Mouse (Mus musculus) limb, embryonic 14.5 days (tissue): ENCODE results near the gene Fblim1. TPM values are rescaled to one million over a fixed set of nuclear protein-coding genes. Genes with fewer than 3 reads are reported as not detected.

ENCODE experiments used
- ATAC-seq: fragments of 200-750 bp; cut with Nextera tagmentation; 2 replicates; pipeline ENCODE4 v1.8.0; 2017; ENCODE audit warnings: low read depth, moderate number of reproducible peaks, moderate TSS enrichment; ENCODE audit not compliant: low FRiP score
- DNase-seq: peaks from one replicate; pipeline ENCODE4 v3.0.0-alpha.2; 2015; ENCODE audit warnings: low spot score
- H3K27ac ChIP-seq: fragments of 300-500 bp; sonication (generic); replicated peaks from 2 replicates; pipeline ENCODE4 v1.5.1; 2014; ENCODE audit warnings: low read depth, mild to moderate bottlenecking, low read length, moderate library complexity, mixed read lengths
- H3K27me3 ChIP-seq: fragments of 300-500 bp; sonication (generic); 2 replicates; pipeline ENCODE4 v1.6.1; 2014; ENCODE audit warnings: low read length, mixed read lengths; ENCODE audit not compliant: control insufficient read depth, insufficient read depth
- H3K36me3 ChIP-seq: fragments of 300-500 bp; sonication (generic); 2 replicates; pipeline ENCODE4 v1.6.1; 2014; ENCODE audit warnings: mild to moderate bottlenecking, low read length, moderate library complexity, mixed read lengths; ENCODE audit not compliant: control insufficient read depth, insufficient read depth
- H3K4me1 ChIP-seq: fragments of 300-500 bp; sonication (generic); 2 replicates; pipeline ENCODE4 v1.6.1; 2014; ENCODE audit warnings: antibody characterized with exemption, low read length, mixed read lengths; ENCODE audit not compliant: control insufficient read depth, insufficient read depth
- H3K4me2 ChIP-seq: fragments of 300-500 bp; sonication (generic); replicated peaks from 2 replicates; pipeline ENCODE4 v1.6.1; 2014; ENCODE audit warnings: low read depth, mild to moderate bottlenecking, low read length, moderate library complexity; ENCODE audit not compliant: severe bottlenecking
- H3K4me3 ChIP-seq: fragments of 300-500 bp; sonication (generic); replicated peaks from 2 replicates; pipeline ENCODE4 v1.5.1; 2014; ENCODE audit warnings: low read length
- H3K9ac ChIP-seq: fragments of 300-500 bp; sonication (generic); 2 replicates; pipeline ENCODE4 v1.6.1; 2014; ENCODE audit warnings: mild to moderate bottlenecking, low read depth, low read length, moderate library complexity; ENCODE audit not compliant: severe bottlenecking
- H3K9me3 ChIP-seq: fragments of 300-500 bp; sonication (generic); 2 replicates; pipeline ENCODE4 v1.6.1; 2016; ENCODE audit warnings: low read length; ENCODE audit not compliant: control insufficient read depth
- POLR2A ChIP-seq: fragments of 200-500 bp; IDR thresholded peaks from 2 replicates; pipeline ENCODE4 v1.8.0; 2012; ENCODE audit warnings: inconsistent platforms, mild to moderate bottlenecking, moderate library complexity, borderline replicate concordance; ENCODE audit not compliant: insufficient read depth, insufficient read length; ENCODE audit errors: extremely low read depth
- WGBS: fragments of 180-500 bp; shearing (Covaris S2); extraction: QIAGEN DNeasy Blood & Tissue Kit; methylation state at CpG from one replicate; pipeline ENCODE4 v1.1.7; 2014; 5-methylcytosine and 5-hydroxymethylcytosine counted together
- polyA plus RNA-seq, 2 experiments: library from polyadenylated mRNA; depleted of rRNA in 1 of 2; stranded (reverse) in 1 of 2; unstranded in 1 of 2; fragments of >200 nt; fragmentation: Nextera tagmentation in 1 of 2; extraction: Ambion mirVana in 1 of 2; gene quantifications; 2 replicates each; pipeline versions ENCODE4 v1.2.1 to v1.2.3; 2012 to 2014

The Fblim1 gene
- polyA plus RNA-seq, 2 experiments = 33.7 to 52.2 TPM

DNA sequence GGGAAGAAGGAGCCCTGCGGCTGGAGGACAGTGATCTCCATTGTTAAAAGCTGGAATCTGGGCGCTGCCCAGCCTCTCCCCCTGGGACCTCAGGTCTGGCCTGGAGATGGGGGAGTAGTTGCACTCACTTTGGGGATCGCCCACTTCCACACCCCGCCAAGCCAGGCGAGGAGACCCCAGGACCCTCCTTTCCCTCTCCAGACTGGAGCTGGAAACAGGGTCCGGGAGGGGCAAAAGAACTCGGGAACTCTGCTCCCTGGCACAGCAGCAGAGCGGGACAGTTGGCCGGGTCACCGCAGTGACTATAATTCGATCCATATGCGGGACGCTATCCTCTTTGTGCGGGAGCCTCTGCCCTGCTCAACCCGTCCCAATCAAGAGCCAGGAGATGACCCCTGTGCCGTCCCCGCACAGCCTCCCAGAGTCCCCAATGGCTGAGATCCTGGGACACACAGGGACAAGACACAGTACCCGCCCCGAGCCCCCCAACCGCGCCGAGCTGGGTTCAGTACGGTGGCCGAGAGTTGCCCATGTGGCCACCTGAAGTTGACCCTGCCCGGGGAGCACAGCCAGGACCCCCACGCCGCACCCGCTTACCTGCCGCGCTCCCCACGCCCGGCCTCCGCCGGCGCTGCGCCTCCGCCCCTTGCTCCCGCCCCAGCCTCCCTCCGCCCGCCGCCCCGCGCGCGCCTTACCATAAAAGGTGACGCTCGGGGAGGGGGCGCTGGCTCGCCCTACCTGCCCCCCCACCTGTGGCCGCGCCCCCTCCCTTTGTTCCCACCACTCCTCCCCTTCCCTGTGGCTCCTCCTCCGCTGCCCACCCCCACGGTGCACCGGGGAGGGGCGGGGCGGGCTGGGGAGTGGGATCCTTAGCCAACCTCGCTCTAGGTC, 6.4 kb downstream of the Fblim1 start:
- H3K4me2 ChIP-seq = peak overlapping the region; percentile 94
- WGBS = 1% methylated on average over 34 of the region's 57 CpGs
- peak; percentile 45 for ATAC-seq
- peak overlapping the region; percentile 73 for H3K9ac ChIP-seq
- peaks cover 23% of the 10 kb centered on the region; the same call in 1 of the 2 replicates for H3K4me1 ChIP-seq
- DNase-seq = peak; percentile 65
- 0 out of 2 replicates have a peak, but pooled peaks have one; percentile 66 for TF ChIP-seq POLR2A
- H3K27me3 ChIP-seq = no peaks in the 10 kb centered on the region
- H3K36me3 ChIP-seq = peaks cover 11% of the 10 kb centered on the region; the same call in 1 of the 2 replicates
- H3K9me3 ChIP-seq = no peaks in the 10 kb centered on the region
- H3K27ac ChIP-seq = peak overlapping the region; percentile 74
- H3K4me3 ChIP-seq = peak overlapping the region; percentile 69

GRCm38 (mm10) chr4:141598894-141599250, 7.0 kb downstream of the Fblim1 start:
- DNase-seq = no peak
- H3K9me3 ChIP-seq = no peaks in the 10 kb centered on the region
- H3K27ac ChIP-seq = peak overlapping the region; percentile 74
- H3K27me3 ChIP-seq = no peaks in the 10 kb centered on the region
- peaks cover 17% of the 10 kb centered on the region; the same call in 1 of the 2 replicates for H3K36me3 ChIP-seq
- peaks cover 17% of the 10 kb centered on the region; the same call in 1 of the 2 replicates for H3K4me1 ChIP-seq
- ATAC-seq = no peak
- peak overlapping the region; percentile 94 for H3K4me2 ChIP-seq
- peak overlapping the region; percentile 73 for H3K9ac ChIP-seq
- H3K4me3 ChIP-seq = peak overlapping the region; percentile 69
- WGBS = 1% methylated on average over 9 of the region's 9 CpGs
- no peak for TF ChIP-seq POLR2A

GRCm38 (mm10) chr4:141598199-141598893, 7.5 kb downstream of the Fblim1 start:
- Histone ChIP-seq H3K4me1 (peaks cover 17% of the 10 kb centered on the region; the same call in 1 of the 2 replicates), H3K9ac (peak overlapping the region; percentile 73), H3K27me3 (no peaks in the 10 kb centered on the region), H3K27ac (peak overlapping the region; percentile 74), H3K4me2 (peak overlapping the region; percentile 94), H3K9me3 (no peaks in the 10 kb centered on the region), H3K4me3 (peak overlapping the region; percentile 69), H3K36me3 (peaks cover 20% of the 10 kb centered on the region)
- ATAC-seq (peak; percentile 36; the same call in 1 of the 2 replicates), DNase-seq (peak; percentile 55)
- TF ChIP-seq POLR2A = no peak
- under 1% methylated on average over 19 of the region's 19 CpGs for WGBS

GRCm38 (mm10) chr4:141596700-141597328, 9.1 kb downstream of the Fblim1 start:
- Histone ChIP-seq H3K9me3 (no peaks in the 10 kb centered on the region), H3K36me3 (peaks cover 35% of the 10 kb centered on the region), H3K27me3 (no peaks in the 10 kb centered on the region), H3K4me3 (no peak overlapping the region), H3K27ac (no peak overlapping the region), H3K9ac (no peak overlapping the region), H3K4me1 (peaks cover 17% of the 10 kb centered on the region; the same call in 1 of the 2 replicates), H3K4me2 (no peak overlapping the region)
- DNase-seq (no peak), ATAC-seq (no peak)
- WGBS = 90% methylated on average over 8 of the region's 8 CpGs
- no peak for TF ChIP-seq POLR2A
